Mouse (Mus musculus) embryonic facial prominence, embryonic 12.5 days (tissue): Measurements from ENCODE around the gene Prss41. TPM values are rescaled to one million over a fixed set of nuclear protein-coding genes. Genes with fewer than 3 reads are reported as not detected.
"Not testable (repeated sequence)": the region's sequence is repeated elsewhere in the genome, so short reads cannot be mapped to it uniquely, and the experiment has no call there.

Experiments
- ATAC-seq: fragments of 200-750 bp; cut with Nextera tagmentation; 2 replicates; pipeline ENCODE4 v1.8.0; 2017; ENCODE audit not compliant: insufficient number of reproducible peaks, insufficient read depth, low FRiP score, low TSS enrichment
- H3K27ac ChIP-seq: fragments of 300-500 bp; sonication (generic); 2 replicates; pipeline ENCODE4 v1.5.1; 2016; ENCODE audit warnings: mild to moderate bottlenecking
- H3K27me3 ChIP-seq: fragments of 300-500 bp; sonication (generic); 2 replicates; pipeline ENCODE4 v1.6.1; 2016; ENCODE audit warnings: mild to moderate bottlenecking, moderate library complexity
- H3K36me3 ChIP-seq: fragments of 300-500 bp; sonication (generic); 2 replicates; pipeline ENCODE4 v1.6.1; 2016; ENCODE audit warnings: mild to moderate bottlenecking
- H3K4me1 ChIP-seq: fragments of 300-500 bp; sonication (generic); 2 replicates; pipeline ENCODE4 v1.6.1; 2016
- H3K4me2 ChIP-seq: fragments of 300-500 bp; sonication (generic); replicated peaks from 2 replicates; pipeline ENCODE4 v1.6.1; 2016; ENCODE audit warnings: mild to moderate bottlenecking, moderate library complexity
- H3K4me3 ChIP-seq: fragments of 300-500 bp; sonication (generic); 2 replicates; pipeline ENCODE4 v1.5.1; 2016; ENCODE audit warnings: mild to moderate bottlenecking
- H3K9ac ChIP-seq: fragments of 300-500 bp; sonication (generic); 2 replicates; pipeline ENCODE4 v1.6.1; 2016; ENCODE audit warnings: mild to moderate bottlenecking, moderate library complexity
- H3K9me3 ChIP-seq: fragments of 300-500 bp; sonication (generic); 2 replicates; pipeline ENCODE4 v1.6.1; 2016; ENCODE audit warnings: mild to moderate bottlenecking, moderate library complexity
- WGBS: fragments of 180-500 bp; shearing (Covaris S2); methylation state at CpG from one replicate; pipeline ENCODE4 v1.1.7; 2016; 5-methylcytosine and 5-hydroxymethylcytosine counted together
- polyA plus RNA-seq: library from polyadenylated mRNA; unstranded; fragments of >200 nt; fragmentation: Nextera tagmentation; extraction: Ambion mirVana; gene quantifications from 2 replicates; pipeline ENCODE4 v1.2.1, GENCODE M21; 2016

Gene Prss41
- polyA plus RNA-seq, result 2.2 and 2.5 TPM in 2 replicates

DNA sequence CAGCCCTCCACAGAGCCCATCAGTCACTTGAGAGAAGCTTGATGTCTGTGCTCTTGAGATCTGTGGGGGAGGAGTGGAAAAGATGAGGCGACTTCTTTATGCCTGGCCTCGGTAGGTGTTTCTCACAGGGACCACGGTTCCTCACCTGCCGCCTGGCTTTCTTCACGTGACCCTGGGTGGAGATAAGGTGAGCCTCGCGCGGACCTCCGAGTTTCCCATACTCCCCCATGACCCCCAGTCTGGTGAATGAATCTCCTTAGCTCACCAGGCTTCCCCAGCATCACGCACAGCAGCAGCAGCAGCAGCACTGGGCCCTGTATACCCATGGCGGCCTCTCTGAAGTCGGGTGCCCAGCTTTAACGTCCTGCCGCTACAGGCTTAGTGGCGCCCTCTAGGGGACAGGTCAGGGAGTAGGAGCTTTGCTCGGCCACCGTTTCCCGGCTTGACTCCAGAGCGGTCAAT, at the start of gene Prss41, which contains the start of gene Prss32:
Gene Prss41 (minus strand): TSS at position 361 of the 462 bp plus-strand sequence.
Gene Prss32 (plus strand): TSS at position 44 of the 462 bp plus-strand sequence.
- H3K27me3 ChIP-seq, result peaks cover 5% of the 10 kb centered on the region; the same call in 1 of the 2 replicates
- no peaks in the 10 kb centered on the region for H3K36me3 ChIP-seq
- peak within 1 kb of the TSS; percentile 10; the same call in 1 of the 2 replicates for H3K9ac ChIP-seq
- ATAC-seq, result no peak
- H3K4me2 ChIP-seq, result peak within 1 kb of the TSS; percentile 40
- WGBS, result 12% methylated on average over 19 of the region's 19 CpGs
- no peaks in the 10 kb centered on the region for H3K4me1 ChIP-seq
- H3K4me3 ChIP-seq, result peak within 1 kb of the TSS; percentile 15; the same call in 1 of the 2 replicates
- H3K9me3 ChIP-seq, result no peaks in the 10 kb centered on the region
- no peak within 1 kb of the TSS for H3K27ac ChIP-seq

DNA sequence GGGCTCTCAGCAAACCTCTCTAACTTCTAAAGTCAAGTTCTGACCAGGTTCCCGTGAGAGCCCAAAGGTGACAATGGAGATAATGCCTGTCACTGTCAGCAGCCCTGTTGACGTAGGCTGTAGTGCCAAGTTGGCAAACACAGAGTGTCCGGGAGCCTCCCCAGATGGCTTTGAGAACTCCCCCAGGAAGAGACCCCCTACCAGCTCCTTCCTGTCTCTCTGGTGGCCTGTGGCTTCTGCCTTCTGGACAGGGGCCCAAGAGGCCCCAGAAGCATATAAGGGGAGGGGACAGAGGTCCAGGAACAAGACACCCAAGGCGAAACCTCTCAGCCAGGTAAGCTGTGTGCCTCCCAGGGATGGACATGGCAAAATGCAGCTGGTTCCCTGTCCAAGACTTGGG, 36.6 kb upstream of the Prss41 start, which contains the start of the genes Dcpp1 and Dcpp2:
Gene Dcpp1 (plus strand): TSS at position 301 of the 400 bp plus-strand sequence.
Gene Dcpp2 (plus strand): TSS at position 305 of the 400 bp plus-strand sequence.
- H3K27me3 ChIP-seq, H3K36me3 ChIP-seq, H3K4me1 ChIP-seq, ATAC-seq, H3K27ac ChIP-seq, H3K4me2 ChIP-seq, H3K4me3 ChIP-seq, H3K9ac ChIP-seq, H3K9me3 ChIP-seq: not testable (repeated sequence)
- WGBS, result 84% methylated on average over 4 of the region's 4 CpGs

DNA sequence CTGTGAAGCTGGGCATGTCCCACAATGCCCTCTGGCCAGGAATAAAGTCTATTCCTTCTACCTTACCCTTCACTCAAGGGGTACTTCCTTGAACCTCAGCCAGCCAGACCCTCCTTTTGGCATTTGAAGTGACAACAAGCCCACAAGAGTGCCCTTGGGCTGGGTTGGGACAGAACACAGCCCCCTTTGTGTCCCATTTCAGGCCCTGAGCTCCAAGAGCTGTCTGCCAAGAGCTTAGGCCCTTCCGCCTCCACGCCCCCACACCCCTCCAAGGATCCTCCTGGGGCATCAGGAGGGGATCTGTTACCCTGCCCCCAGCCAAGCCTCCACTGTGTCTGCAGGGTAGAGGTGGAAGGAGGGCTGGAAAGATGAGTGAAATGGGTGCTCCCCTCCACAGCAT, 33.2 kb upstream of the Prss41 start:
- no peaks in the 10 kb centered on the region for H3K27me3 ChIP-seq
- 74% methylated on average over 2 of the region's 2 CpGs for WGBS
- H3K4me2 ChIP-seq, result no peak overlapping the region
- ATAC-seq, result no peak
- no peak overlapping the region for H3K27ac ChIP-seq
- no peak overlapping the region for H3K4me3 ChIP-seq
- no peaks in the 10 kb centered on the region for H3K4me1 ChIP-seq
- H3K36me3 ChIP-seq, result no peaks in the 10 kb centered on the region
- no peak overlapping the region for H3K9ac ChIP-seq
- H3K9me3 ChIP-seq, result no peaks in the 10 kb centered on the region

DNA sequence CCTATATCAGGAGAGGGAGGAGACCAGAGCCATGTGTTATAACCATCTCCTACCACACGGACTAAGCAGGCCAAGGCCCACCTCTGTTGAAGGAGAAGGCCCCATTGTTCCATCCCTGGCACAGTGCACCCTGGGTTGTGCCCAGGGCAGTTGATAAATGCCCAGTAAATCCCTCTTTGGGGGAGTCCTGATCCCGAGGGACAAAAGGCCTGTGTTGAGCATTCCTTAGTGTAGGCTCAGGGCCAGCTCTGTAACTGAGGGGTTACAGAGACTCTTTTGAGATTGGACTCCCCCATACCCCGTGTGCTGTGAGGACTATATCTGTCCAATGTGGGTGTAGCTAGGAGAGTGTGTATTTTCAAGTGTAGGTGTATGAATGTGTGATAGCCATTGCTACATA, 32.8 kb upstream of the Prss41 start:
- Histone ChIP-seq H3K9me3 (no peaks in the 10 kb centered on the region), H3K27me3 (no peaks in the 10 kb centered on the region), H3K9ac (no peak overlapping the region), H3K27ac (no peak overlapping the region), H3K4me1 (no peaks in the 10 kb centered on the region), H3K4me3 (no peak overlapping the region), H3K4me2 (no peak overlapping the region), H3K36me3 (no peaks in the 10 kb centered on the region)
- ATAC-seq, result no peak
- 44% methylated on average over 3 of the region's 3 CpGs for WGBS

DNA sequence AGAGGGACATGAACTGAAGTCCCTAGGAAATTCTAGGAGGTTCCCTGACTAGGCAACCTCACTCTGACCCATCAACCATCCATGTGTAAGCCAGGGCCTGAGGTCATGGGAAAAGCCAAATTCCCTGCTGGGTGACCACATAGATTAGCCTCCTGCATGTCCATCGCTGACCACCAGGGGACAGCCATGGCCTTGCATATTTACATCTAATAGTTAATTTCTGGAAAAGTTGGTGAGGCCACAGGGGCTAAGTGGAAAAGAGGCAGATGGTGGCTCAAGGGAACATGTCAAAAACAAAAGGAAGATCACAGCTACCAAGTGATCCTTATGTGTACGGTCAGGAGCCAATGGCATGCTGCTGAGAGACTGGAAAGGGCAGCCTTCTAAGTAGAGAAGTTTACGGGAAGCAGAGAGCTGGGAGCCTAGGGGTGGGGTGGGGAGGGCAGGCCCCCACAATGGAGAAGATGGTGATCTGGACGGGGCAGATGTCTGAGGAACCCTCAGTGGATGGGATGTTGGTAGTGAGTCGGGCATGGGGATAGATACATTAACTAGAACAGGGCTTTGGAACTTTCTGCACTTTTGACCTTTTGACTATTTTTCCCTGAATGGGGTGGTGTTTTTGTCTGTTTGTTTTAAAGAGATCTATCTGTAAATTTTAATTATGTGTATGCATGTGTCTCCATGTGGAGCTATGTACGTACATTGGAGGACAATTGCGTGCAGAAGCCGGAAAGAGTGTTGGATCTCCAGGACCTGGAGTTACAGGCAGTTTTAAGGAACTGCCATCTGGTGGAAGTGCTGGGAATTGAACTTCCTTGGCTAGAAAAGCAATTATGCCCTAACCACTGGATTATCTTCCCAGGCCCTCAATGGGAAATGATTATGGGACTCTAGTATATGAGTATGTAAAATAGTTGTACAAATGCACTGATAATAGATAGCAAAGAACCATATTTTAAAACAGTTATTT, 30.2 kb upstream of the Prss41 start:
- H3K36me3 ChIP-seq, result no peaks in the 10 kb centered on the region
- H3K4me3 ChIP-seq, result no peak overlapping the region
- ATAC-seq, result no peak
- H3K9me3 ChIP-seq, result no peaks in the 10 kb centered on the region
- no peak overlapping the region for H3K9ac ChIP-seq
- no peaks in the 10 kb centered on the region for H3K4me1 ChIP-seq
- 49% methylated on average over 8 of the region's 8 CpGs for WGBS
- no peaks in the 10 kb centered on the region for H3K27me3 ChIP-seq
- H3K4me2 ChIP-seq, result no peak overlapping the region
- no peak overlapping the region for H3K27ac ChIP-seq

DNA sequence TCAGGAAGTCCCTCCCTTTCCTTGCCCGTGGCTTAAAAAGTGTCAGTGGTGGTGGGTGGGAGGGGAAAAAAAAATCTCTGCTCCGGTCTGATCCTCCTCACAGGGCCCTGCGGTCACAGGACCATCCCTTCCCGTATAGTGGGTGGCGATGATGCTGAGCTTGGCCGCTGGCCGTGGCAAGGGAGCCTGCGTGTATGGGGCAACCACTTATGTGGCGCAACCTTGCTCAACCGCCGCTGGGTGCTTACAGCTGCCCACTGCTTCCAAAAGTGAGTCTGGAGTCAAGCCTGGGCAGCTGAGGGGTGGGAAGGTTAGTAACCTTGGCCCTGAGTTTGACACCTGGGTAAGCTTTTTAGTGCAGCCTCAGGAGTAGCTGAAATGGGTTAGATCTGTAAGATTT, 24.5 kb upstream of the Prss41 start:
- ATAC-seq, result no peak
- Histone ChIP-seq H3K27ac (no peak overlapping the region), H3K4me3 (no peak overlapping the region), H3K27me3 (no peaks in the 10 kb centered on the region), H3K9ac (no peak overlapping the region), H3K4me1 (no peaks in the 10 kb centered on the region), H3K36me3 (no peaks in the 10 kb centered on the region), H3K9me3 (no peaks in the 10 kb centered on the region), H3K4me2 (no peak overlapping the region)
- 91% methylated on average over 11 of the region's 11 CpGs for WGBS

DNA sequence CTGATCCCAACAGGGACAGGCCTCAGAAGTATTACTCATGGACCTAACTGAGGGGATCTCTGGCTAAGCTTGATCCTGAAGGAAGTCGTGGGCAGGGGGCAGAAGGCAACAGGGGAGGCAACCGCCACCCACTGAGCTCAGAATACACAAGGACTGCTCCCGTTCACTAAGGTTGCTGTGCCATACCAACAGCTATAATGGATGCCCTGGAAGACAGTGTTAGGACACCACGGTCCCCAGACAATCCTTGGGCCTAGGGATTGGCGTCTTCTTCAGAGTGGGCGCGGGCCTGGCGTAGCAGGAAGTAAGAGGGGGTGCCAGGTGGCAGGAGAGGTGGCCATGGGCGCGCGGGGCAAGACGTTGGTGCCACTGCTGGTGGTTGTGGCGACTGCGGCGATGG, 23.8 kb upstream of the Prss41 start, which contains the start of gene Prss21:
Gene Prss21 (plus strand): TSS at position 301 of the 400 bp plus-strand sequence.
- H3K27me3 ChIP-seq, result no peaks in the 10 kb centered on the region
- no peak within 1 kb of the TSS for H3K27ac ChIP-seq
- no peaks in the 10 kb centered on the region for H3K36me3 ChIP-seq
- 88% methylated on average over 15 of the region's 15 CpGs for WGBS
- no peak within 1 kb of the TSS for H3K4me3 ChIP-seq
- no peaks in the 10 kb centered on the region for H3K4me1 ChIP-seq
- ATAC-seq, result no peak
- no peaks in the 10 kb centered on the region for H3K9me3 ChIP-seq
- H3K4me2 ChIP-seq, result no peak within 1 kb of the TSS
- H3K9ac ChIP-seq, result no peak within 1 kb of the TSS

DNA sequence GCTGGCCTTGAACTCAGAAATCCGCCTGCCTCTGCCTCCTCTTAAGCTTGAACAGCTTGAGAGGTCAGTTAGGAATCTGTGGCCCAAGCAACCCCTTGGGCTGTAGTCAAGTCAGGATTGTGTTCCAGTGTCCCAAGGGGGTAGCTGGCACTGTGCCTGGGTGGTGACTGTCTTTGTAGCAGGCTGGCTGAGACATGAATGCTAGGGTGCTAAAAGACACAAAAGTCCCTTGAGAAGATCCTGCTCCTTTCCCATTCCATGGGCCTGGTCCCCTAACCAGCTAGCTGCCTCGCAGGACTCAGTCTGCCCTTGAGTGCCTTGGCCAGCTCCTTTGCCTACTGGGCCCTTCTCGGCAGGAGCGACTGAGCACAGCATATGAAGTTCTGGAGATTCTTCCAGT, 19.0 kb upstream of the Prss41 start:
- WGBS, result 82% methylated on average over 4 of the region's 4 CpGs

DNA sequence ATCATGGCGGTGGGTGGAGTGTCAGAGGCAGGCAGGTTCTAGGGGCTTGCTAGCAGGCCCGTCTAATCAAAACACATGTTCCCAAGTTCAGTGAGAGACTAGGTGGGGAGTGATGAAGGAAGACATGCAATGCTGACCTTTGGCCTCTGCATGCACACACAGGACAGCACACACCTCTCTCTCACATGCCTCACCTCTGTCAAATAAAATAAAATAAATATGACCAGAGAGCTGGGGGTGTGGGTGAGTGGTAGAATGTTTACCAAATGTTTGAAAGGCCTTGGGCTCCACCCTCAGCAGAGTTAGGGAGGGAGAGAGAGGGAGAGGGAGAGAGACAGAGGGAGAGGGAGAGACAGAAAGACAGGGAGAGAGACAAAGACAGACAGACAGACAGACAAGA, 13.9 kb upstream of the Prss41 start:
- no peaks in the 10 kb centered on the region for H3K27me3 ChIP-seq
- no peak for ATAC-seq
- no peaks in the 10 kb centered on the region for H3K9me3 ChIP-seq
- no peaks in the 10 kb centered on the region for H3K36me3 ChIP-seq
- H3K4me2 ChIP-seq, result no peak overlapping the region
- no peak overlapping the region for H3K27ac ChIP-seq
- WGBS, result 73% methylated on average over 2 of the region's 2 CpGs
- no peak overlapping the region for H3K4me3 ChIP-seq
- no peak overlapping the region for H3K9ac ChIP-seq
- no peaks in the 10 kb centered on the region for H3K4me1 ChIP-seq

More for the DNA sequence above, 19.0 kb upstream of the Prss41 start:
- Histone ChIP-seq H3K9ac (no peak overlapping the region), H3K4me3 (no peak overlapping the region), H3K36me3 (no peaks in the 10 kb centered on the region), H3K4me2 (no peak overlapping the region), H3K4me1 (no peaks in the 10 kb centered on the region), H3K9me3 (no peaks in the 10 kb centered on the region), H3K27ac (no peak overlapping the region), H3K27me3 (no peaks in the 10 kb centered on the region)
- no peak for ATAC-seq

DNA sequence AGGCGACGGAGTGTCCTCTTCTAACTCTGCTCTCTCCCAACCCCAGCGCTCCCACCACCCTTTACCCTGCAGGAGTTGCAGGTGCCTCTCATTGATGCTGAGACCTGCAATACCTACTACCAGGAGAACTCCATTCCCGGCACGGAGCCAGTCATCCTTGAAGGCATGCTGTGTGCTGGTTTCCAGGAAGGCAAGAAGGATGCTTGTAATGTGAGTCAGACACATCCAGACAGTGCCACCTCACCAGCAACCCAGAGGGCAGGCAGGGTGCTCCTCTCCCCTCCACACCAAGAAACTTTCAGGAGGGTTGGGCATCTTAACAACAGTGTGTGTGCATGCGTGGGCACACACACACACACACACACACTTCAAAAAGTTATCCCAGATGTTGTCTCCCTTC, 13.2 kb upstream of the Prss41 start:
- Histone ChIP-seq H3K27me3 (no peaks in the 10 kb centered on the region), H3K9me3 (no peaks in the 10 kb centered on the region), H3K4me2 (no peak overlapping the region), H3K4me1 (no peaks in the 10 kb centered on the region), H3K36me3 (no peaks in the 10 kb centered on the region), H3K27ac (no peak overlapping the region), H3K4me3 (no peak overlapping the region), H3K9ac (no peak overlapping the region)
- WGBS, result 85% methylated on average over 6 of the region's 6 CpGs
- ATAC-seq, result no peak

DNA sequence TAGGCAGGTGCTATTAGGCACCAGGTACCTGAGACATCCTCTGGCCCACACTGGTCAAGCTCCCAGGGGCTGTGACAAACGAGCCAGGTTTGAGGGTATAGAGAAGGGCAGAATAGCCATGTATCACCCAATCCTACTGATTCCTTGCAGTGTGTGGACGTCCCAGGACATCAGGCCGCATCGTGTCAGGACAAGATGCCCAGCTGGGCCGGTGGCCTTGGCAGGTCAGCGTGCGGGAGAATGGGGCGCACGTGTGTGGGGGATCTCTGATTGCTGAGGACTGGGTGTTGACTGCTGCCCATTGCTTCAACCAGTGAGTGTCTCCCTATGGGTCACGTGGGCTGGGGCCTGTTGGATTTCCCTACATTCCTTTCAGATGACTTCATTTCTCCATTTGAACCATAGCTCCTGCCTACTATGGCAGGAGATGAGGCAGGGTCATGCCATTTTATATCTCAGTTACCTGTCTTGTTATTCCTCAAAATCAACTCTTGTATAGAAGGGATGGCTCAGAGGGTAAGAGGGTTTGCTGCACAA, 10.3 kb upstream of the Prss41 start:
- H3K9ac ChIP-seq, result no peak overlapping the region
- H3K4me2 ChIP-seq, result no peak overlapping the region
- H3K9me3 ChIP-seq, result no peaks in the 10 kb centered on the region
- no peaks in the 10 kb centered on the region for H3K36me3 ChIP-seq
- H3K27me3 ChIP-seq, result no peaks in the 10 kb centered on the region
- no peak for ATAC-seq
- no peak overlapping the region for H3K27ac ChIP-seq
- 86% methylated on average over 10 of the region's 10 CpGs for WGBS
- H3K4me1 ChIP-seq, result no peaks in the 10 kb centered on the region
- no peak overlapping the region for H3K4me3 ChIP-seq

DNA sequence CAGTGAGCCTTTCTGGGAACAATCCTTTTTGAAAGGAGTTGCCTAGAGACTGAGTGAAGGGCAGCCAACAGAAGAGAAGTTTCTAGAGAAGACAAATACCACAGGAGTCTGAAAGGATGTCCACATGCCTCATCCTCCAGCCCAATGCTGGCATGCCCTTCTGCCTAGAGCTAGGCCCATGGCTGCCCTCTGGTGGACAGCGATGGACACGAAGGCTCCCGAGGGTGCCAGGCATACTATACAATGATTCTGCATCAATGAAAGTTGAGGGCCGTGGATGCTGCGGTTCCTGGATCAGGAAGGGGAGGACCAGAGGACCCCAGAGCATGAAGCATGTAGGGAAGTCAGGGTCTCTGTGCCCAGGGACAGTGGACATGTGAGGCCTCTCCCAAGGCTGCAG, 9.3 kb upstream of the Prss41 start:
- no peaks in the 10 kb centered on the region for H3K36me3 ChIP-seq
- H3K4me3 ChIP-seq, result no peak overlapping the region
- 28% methylated on average over 5 of the region's 5 CpGs for WGBS
- no peak overlapping the region for H3K9ac ChIP-seq
- ATAC-seq, result no peak
- no peaks in the 10 kb centered on the region for H3K9me3 ChIP-seq
- no peaks in the 10 kb centered on the region for H3K4me1 ChIP-seq
- no peak overlapping the region for H3K4me2 ChIP-seq
- no peak overlapping the region for H3K27ac ChIP-seq
- H3K27me3 ChIP-seq, result no peaks in the 10 kb centered on the region
